Mouse (Mus musculus) liver, embryonic 16.5 days (tissue): ENCODE data around the gene Dnaaf5. TPM values are rescaled to one million over a fixed set of nuclear protein-coding genes. Genes with fewer than 3 reads are reported as not detected.

ENCODE experiments used
- ATAC-seq: fragments of 200-750 bp; cut with Nextera tagmentation; 2 replicates; pipeline ENCODE4 v1.8.0; 2017; ENCODE audit warnings: low read depth, mild to moderate bottlenecking, moderate number of reproducible peaks, moderate library complexity
- H3K27ac ChIP-seq: fragments of 300-500 bp; sonication (generic); 2 replicates; pipeline ENCODE4 v1.5.1; 2014; ENCODE audit warnings: mild to moderate bottlenecking, low read length
- H3K27me3 ChIP-seq: fragments of 300-500 bp; sonication (generic); 2 replicates; pipeline ENCODE4 v1.6.1; 2014; ENCODE audit warnings: low read depth, low read length, mixed read lengths; ENCODE audit not compliant: control insufficient read depth, insufficient read depth
- H3K36me3 ChIP-seq: fragments of 300-500 bp; sonication (generic); 2 replicates; pipeline ENCODE4 v1.6.1; 2014; ENCODE audit warnings: mild to moderate bottlenecking; ENCODE audit not compliant: control insufficient read depth, insufficient read depth
- H3K4me1 ChIP-seq: fragments of 300-500 bp; sonication (generic); 2 replicates; pipeline ENCODE4 v1.6.1; 2014; ENCODE audit warnings: low read depth, low read length, mixed read lengths; ENCODE audit not compliant: control insufficient read depth
- H3K4me2 ChIP-seq: fragments of 300-500 bp; sonication (generic); 2 replicates; pipeline ENCODE4 v1.6.1; 2014; ENCODE audit warnings: low read depth, low read length, mixed read lengths
- H3K4me3 ChIP-seq: fragments of 300-500 bp; sonication (generic); 2 replicates; pipeline ENCODE4 v1.5.1; 2014; ENCODE audit warnings: low read depth, mild to moderate bottlenecking, low read length
- H3K9ac ChIP-seq: fragments of 300-500 bp; sonication (generic); 2 replicates; pipeline ENCODE4 v1.6.1; 2014; ENCODE audit warnings: low read depth, low read length
- H3K9me3 ChIP-seq: fragments of 300-500 bp; sonication (generic); replicated peaks from 2 replicates; pipeline ENCODE4 v1.6.1; 2016; ENCODE audit warnings: low read length; ENCODE audit not compliant: control insufficient read depth
- WGBS: fragments of 180-500 bp; shearing (Covaris S2); extraction: QIAGEN DNeasy Blood & Tissue Kit; methylation state at CpG from one replicate; pipeline ENCODE4 v1.1.7; 2014; ENCODE audit not compliant: insufficient replicate concordance; 5-methylcytosine and 5-hydroxymethylcytosine counted together
- polyA plus RNA-seq: library from polyadenylated mRNA; unstranded; fragments of >200 nt; fragmentation: Nextera tagmentation; extraction: Ambion mirVana; gene quantifications from 2 replicates; pipeline ENCODE4 v1.2.1, GENCODE M21; 2015

Gene Dnaaf5
- polyA plus RNA-seq, 1 experiment from 2014 or later, result 2.4 TPM

DNA sequence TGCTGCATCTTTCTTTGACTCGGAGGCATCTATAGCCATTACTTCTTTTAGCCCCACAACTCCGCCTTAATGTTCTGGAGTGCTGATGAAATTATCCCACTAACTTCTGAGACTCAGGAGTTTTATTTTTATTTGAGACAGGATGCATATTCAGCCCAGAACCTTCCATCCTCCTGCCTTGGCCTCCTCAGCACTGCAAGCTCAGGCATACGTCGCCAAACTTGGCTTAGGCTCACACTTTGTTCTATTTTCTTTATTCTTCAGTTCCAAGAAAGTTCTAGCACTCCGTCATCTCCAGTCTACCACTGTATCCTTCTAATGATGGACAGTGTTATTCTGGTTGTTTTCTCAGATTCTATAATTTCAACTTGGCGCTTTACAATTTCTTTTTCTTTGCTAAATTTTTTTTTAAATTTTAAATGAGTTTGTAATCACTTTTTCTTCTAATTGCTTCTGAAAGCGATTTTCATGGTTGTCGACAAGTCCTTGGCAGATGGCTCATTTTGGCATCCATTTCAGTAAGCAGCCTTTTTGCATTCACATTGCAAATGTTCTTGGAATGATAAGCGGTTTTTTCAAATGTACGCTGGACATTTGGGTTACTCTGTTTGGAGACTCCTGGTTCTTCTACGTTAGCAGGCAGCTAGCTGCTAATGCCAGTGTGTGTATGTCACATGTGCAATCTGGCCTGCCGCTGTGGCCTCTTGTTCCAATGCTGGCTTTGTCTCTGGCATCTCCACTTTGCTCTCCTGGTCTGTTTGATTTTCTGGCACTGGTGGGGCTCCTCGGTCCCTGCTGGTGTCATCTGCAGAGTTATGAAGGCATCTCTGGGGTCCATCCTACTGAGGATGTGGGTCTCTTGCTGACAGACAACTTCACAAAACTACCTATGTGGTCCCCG lies 2.6 kb upstream of the Dnaaf5 start:
- Histone ChIP-seq H3K4me3 (no peak overlapping the region), H3K9ac (no peak overlapping the region), H3K4me1 (peaks cover 18% of the 10 kb centered on the region), H3K27me3 (no peaks in the 10 kb centered on the region), H3K27ac (no peak overlapping the region), H3K4me2 (no peak overlapping the region), H3K36me3 (no peaks in the 10 kb centered on the region), H3K9me3 (no peaks in the 10 kb centered on the region)
- no peak for ATAC-seq
- WGBS, result 82% methylated on average over 14 of the region's 14 CpGs

- peak overlapping the region; percentile 98 for H3K4me2 ChIP-seq
- H3K4me1 ChIP-seq, result peaks cover 18% of the 10 kb centered on the region
- peak overlapping the region; percentile 88 for H3K4me3 ChIP-seq
- H3K36me3 ChIP-seq, result no peaks in the 10 kb centered on the region
- 24% methylated on average over 11 of the region's 11 CpGs for WGBS
- H3K9ac ChIP-seq, result peak overlapping the region; percentile 52; the same call in 1 of the 2 replicates
- H3K27ac ChIP-seq, result peak overlapping the region; percentile 31
- no peaks in the 10 kb centered on the region for H3K9me3 ChIP-seq
- peak; percentile 10 for ATAC-seq
- H3K27me3 ChIP-seq, result no peaks in the 10 kb centered on the region
These were observed 884 bp upstream of the Dnaaf5 start for GRCm38 (mm10) chr5:139149006-139149672.

DNA sequence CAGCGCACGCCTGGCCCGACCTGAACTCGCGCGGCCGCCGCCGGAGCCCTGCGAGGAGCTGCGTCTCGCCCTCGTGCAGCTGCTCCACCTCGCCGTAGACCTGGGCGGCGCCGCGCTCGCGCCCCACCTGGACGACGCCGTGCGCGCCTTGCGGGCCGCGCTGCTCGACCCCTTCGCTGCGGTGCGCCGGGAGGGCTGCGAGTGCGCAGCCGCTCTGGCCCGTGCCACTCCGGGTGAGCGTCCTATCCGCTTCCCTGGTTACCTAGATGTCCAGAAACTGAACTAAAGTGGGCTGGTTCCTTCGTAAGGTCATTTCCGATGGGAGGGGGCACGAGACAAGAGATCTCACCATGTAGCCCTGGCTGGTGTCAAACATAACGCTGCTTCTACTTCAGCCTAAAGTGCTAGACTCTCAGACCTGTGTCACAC lies 594 bp downstream of the Dnaaf5 start:
- WGBS, result under 1% methylated on average over 43 of the region's 45 CpGs
- Histone ChIP-seq H3K4me3 (peak overlapping the region; percentile 88), H3K36me3 (no peaks in the 10 kb centered on the region), H3K27me3 (no peaks in the 10 kb centered on the region), H3K9me3 (no peaks in the 10 kb centered on the region), H3K9ac (peak overlapping the region; percentile 71), H3K27ac (0 out of 2 replicates have a peak overlapping the region, but pooled peaks have one; percentile 12), H3K4me1 (peaks cover 18% of the 10 kb centered on the region), H3K4me2 (peak overlapping the region; percentile 98)
- ATAC-seq, result peak; percentile 25

DNA sequence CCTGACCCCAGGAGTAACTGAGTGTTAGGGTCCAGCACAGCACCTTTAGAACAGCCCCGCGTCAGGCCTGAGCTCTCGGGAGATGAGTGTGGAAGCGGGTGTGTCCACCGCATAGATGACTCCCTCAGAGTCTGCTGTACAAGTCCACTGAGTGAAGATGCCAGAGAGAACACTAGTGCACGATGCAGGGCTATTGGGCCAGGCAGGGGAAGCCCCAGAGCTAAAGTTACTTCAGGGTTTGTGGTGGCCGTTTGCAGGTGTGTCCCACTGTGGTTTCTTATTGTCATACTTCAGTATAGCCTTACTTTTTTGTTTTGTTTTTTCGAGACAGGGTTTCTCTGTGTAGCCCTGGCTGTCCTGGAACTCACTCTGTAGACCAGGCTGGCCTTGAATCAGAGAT lies 10.9 kb downstream of the Dnaaf5 start:
- WGBS, result 57% methylated on average over 8 of the region's 8 CpGs
- no peaks in the 10 kb centered on the region; the same call in 1 of the 2 replicates for H3K36me3 ChIP-seq
- no peaks in the 10 kb centered on the region for H3K9me3 ChIP-seq
- H3K4me1 ChIP-seq, result no peaks in the 10 kb centered on the region
- H3K4me2 ChIP-seq, result no peak overlapping the region
- no peak for ATAC-seq
- H3K4me3 ChIP-seq, result no peak overlapping the region
- H3K27ac ChIP-seq, result no peak overlapping the region
- no peak overlapping the region for H3K9ac ChIP-seq
- no peaks in the 10 kb centered on the region for H3K27me3 ChIP-seq

DNA sequence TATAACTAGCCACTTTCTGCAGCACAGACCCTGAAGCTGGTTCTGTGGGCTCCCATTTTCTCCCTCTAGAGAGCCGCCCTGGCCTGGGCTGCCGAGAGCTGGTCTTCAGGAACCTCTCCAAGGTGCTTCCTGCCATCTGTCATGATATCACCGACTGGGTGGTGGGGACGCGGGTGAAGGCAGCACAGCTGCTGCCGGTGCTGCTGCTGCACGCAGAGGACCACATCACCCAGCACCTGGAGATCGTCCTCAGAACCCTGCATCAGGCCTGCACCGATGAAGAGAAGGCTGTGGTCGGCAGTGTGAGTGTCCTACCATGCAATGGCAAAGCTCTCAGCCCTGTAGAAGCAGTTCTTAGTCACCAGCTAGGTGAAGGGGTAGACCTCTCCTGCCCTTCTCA lies 11.6 kb downstream of the Dnaaf5 start:
- no peaks in the 10 kb centered on the region for H3K9me3 ChIP-seq
- no peak for ATAC-seq
- no peak overlapping the region for H3K27ac ChIP-seq
- H3K4me3 ChIP-seq, result no peak overlapping the region
- 32% methylated on average over 10 of the region's 10 CpGs for WGBS
- H3K9ac ChIP-seq, result no peak overlapping the region
- no peaks in the 10 kb centered on the region for H3K27me3 ChIP-seq
- H3K4me2 ChIP-seq, result no peak overlapping the region
- no peaks in the 10 kb centered on the region; the same call in 1 of the 2 replicates for H3K36me3 ChIP-seq
- peaks cover 1% of the 10 kb centered on the region; the same call in 1 of the 2 replicates for H3K4me1 ChIP-seq

DNA sequence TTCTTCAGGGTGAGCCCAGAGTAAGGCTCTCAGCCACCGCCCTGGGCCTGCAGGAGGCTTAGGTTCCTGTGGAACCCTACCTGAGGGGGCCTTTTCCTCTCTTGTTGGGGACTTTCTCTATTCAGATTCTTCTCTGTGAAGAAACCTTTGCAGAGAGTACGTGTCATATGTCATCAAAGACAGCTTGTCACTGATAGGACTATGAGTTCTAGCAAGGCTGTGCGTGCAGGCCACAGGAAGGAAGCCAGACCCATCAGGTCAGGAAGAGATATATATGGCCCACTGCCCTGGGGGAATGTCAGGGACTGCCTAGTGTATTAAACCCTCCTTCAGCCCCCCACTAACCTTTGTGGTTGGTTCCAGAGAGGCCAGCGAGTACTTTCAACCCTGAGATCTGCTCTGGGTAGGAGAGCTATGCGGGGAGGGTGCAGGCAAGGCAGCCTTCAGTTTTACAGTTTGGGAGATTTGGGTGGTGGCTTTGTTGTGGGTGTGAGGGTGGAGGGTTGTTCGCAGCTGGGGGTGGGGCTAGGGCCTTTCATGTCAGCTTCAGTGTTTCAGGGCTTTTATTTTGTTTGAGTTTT lies 16.8 kb downstream of the Dnaaf5 start:
- peak; percentile 47 for ATAC-seq
- H3K4me2 ChIP-seq, result no peak overlapping the region
- no peaks in the 10 kb centered on the region for H3K9me3 ChIP-seq
- no peak overlapping the region for H3K9ac ChIP-seq
- peaks cover 5% of the 10 kb centered on the region; the same call in 1 of the 2 replicates for H3K4me1 ChIP-seq
- H3K27ac ChIP-seq, result no peak overlapping the region
- no peak overlapping the region for H3K4me3 ChIP-seq
- no peaks in the 10 kb centered on the region for H3K27me3 ChIP-seq
- whole genome bisulfite sequencing, result 26% methylated on average over 6 of the region's 6 CpGs
- no peaks in the 10 kb centered on the region; the same call in none of the 2 replicates for H3K36me3 ChIP-seq

DNA sequence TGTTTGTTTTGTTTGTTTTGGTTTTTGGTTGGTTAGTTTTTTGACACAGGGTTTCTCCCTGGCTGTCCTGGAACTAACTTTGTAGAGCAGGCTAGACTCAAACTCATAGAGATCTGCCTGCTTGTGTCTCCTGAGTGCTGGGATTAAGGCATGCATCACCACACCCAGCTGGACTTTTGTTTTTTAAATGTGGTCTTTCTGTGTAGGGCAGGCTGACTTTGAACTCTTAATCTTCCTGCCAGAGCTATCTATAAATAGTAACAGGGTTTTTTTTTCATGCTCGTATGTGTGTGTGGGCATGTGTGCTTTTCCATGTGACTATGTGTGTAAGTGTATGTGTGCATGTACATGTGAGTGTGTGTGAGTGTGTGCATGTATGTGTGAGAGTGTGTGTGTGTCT lies 17.5 kb downstream of the Dnaaf5 start:
- Histone ChIP-seq H3K27me3 (no peaks in the 10 kb centered on the region), H3K4me1 (peaks cover 5% of the 10 kb centered on the region; the same call in 1 of the 2 replicates), H3K9me3 (no peaks in the 10 kb centered on the region), H3K4me2 (no peak overlapping the region), H3K36me3 (no peaks in the 10 kb centered on the region; the same call in none of the 2 replicates), H3K9ac (no peak overlapping the region), H3K27ac (no peak overlapping the region), H3K4me3 (no peak overlapping the region)
- ATAC-seq, result no peak
- WGBS, result 32% methylated on average over 1 of the region's 1 CpGs

GRCm38 (mm10) chr5:139171929-139172328 lies 21.9 kb downstream of the Dnaaf5 start:
- H3K36me3 ChIP-seq, result no peaks in the 10 kb centered on the region; the same call in 1 of the 2 replicates
- ATAC-seq, result no peak
- H3K4me1 ChIP-seq, result peaks cover under 1% of the 10 kb centered on the region; the same call in 1 of the 2 replicates
- H3K9me3 ChIP-seq, result no peaks in the 10 kb centered on the region
- H3K4me2 ChIP-seq, result no peak overlapping the region
- H3K27me3 ChIP-seq, result no peaks in the 10 kb centered on the region
- H3K27ac ChIP-seq, result no peak overlapping the region
- H3K4me3 ChIP-seq, result no peak overlapping the region
- 76% methylated on average over 4 of the region's 4 CpGs for WGBS
- no peak overlapping the region for H3K9ac ChIP-seq
